In the genomic region with DNA sequence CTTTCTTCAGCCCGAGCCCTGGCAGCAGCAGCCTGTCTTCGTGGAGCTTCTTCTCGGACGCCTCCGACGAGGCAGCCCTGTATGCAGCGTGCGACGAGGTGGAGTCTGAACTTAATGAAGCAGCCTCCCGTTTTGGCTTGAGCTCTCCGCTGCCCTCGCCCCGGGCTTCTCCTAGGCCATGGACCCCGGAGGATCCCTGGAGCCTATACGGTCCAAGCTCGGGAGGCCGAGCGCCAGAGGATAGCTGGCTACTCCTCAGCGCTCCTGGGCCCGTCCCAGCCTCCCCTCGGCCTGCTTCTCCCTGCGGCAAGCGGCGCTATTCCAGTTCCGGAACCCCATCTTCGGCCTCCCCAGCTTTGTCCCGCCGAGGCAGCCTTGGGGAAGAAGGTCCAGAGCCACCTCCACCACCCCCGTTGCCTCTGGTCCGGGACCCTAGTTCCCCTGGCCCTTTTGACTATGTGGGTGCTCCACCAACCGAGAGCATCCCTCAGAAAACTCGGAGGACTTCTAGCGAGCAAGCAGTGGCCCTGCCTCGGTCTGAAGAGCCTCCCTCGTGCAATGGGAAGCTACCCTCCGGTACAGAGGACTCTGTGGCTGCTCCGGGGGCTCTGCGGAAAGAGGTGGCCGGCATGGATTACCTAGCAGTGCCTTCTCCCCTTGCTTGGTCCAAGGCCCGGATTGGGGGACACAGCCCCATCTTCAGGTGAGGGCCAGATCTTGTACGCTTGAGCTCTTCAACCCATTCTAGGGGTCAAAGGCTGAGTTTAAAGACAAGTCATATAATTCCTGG, we compare ENCODE assay signal across 8 mouse cellular contexts. TPM values are rescaled to one million over a fixed set of nuclear protein-coding genes. Genes with fewer than 3 reads are reported as not detected.
DNase-seq lines count a peak whose midpoint lies in the region; ATAC-seq and TF ChIP-seq lines count a peak whose summit lies in the region.

No protein-coding gene starts in this region.

- no peak for ATAC-seq in liver, embryonic 11.5 days (replicated peaks; ENCODE audit: low FRiP score)
- no peak for ATAC-seq in embryonic facial prominence, embryonic 15.5 days (ENCODE audit: insufficient number of reproducible peaks, low FRiP score, low TSS enrichment, low read depth)
- ATAC-seq in heart, postnatal 0 days (ENCODE audit: insufficient read depth, low read depth), result no peak
- ATAC-seq in liver, embryonic 13.5 days (ENCODE audit: low read depth), result no peak

- H3K4me3 ChIP-seq in liver, embryonic 11.5 days (ENCODE audit: low read depth, low read length), result peak overlapping the region; percentile 59
- peak overlapping the region; percentile 77 for H3K4me3 ChIP-seq in embryonic facial prominence, embryonic 15.5 days (replicated peaks)
- peak overlapping the region; percentile 70 for H3K4me3 ChIP-seq in heart, postnatal 0 days (ENCODE audit: low read depth, low read length)
- peak overlapping the region; percentile 46 for H3K4me3 ChIP-seq in liver, embryonic 13.5 days (replicated peaks)

- TF ChIP-seq CTCF in heart, postnatal 0 days (IDR thresholded peaks at IDR 0.05; ENCODE audit: low read depth), result no peak

- H3K4me1 ChIP-seq in liver, embryonic 11.5 days (replicated peaks; ENCODE audit: control insufficient read depth, insufficient read depth, low read length), result peaks cover 32% of the 10 kb centered on the region
- peaks cover 59% of the 10 kb centered on the region for H3K4me1 ChIP-seq in embryonic facial prominence, embryonic 15.5 days
- peaks cover 17% of the 10 kb centered on the region; the same call in 1 of the 2 replicates for H3K4me1 ChIP-seq in heart, postnatal 0 days (ENCODE audit: control insufficient read depth, insufficient read depth)
- peaks cover 41% of the 10 kb centered on the region for H3K4me1 ChIP-seq in liver, embryonic 13.5 days (replicated peaks)

- H3K27me3 ChIP-seq in liver, embryonic 11.5 days (replicated peaks; ENCODE audit: control insufficient read depth, insufficient read depth, low read length), result peaks cover 63% of the 10 kb centered on the region
- H3K27me3 ChIP-seq in embryonic facial prominence, embryonic 15.5 days, result no peaks in the 10 kb centered on the region
- H3K27me3 ChIP-seq in heart, postnatal 0 days (ENCODE audit: control insufficient read depth, insufficient read depth, low read length), result peaks cover 16% of the 10 kb centered on the region
- peaks cover 94% of the 10 kb centered on the region for H3K27me3 ChIP-seq in liver, embryonic 13.5 days

- peak overlapping the region; percentile 35; the same call in 1 of the 2 replicates for H3K9ac ChIP-seq in liver, embryonic 11.5 days (ENCODE audit: low read depth, low read length)
- H3K9ac ChIP-seq in embryonic facial prominence, embryonic 15.5 days, result peak overlapping the region; percentile 15
- peak overlapping the region; percentile 34; the same call in 1 of the 2 replicates for H3K9ac ChIP-seq in heart, postnatal 0 days (replicated peaks; ENCODE audit: low read depth, low read length)
- no peak overlapping the region for H3K9ac ChIP-seq in liver, embryonic 13.5 days

- no peak for TF ChIP-seq EP300 in heart, postnatal 0 days (IDR thresholded peaks at IDR 0.05; ENCODE audit: low read depth)

- WGBS in liver, embryonic 11.5 days, result 13% methylated on average over 41 of the region's 41 CpGs
- WGBS in embryonic facial prominence, embryonic 15.5 days, result 14% methylated on average over 41 of the region's 41 CpGs
- WGBS in heart, postnatal 0 days, result 40% methylated on average over 38 of the region's 41 CpGs
- WGBS in liver, embryonic 13.5 days (ENCODE audit: insufficient replicate concordance), result 17% methylated on average over 41 of the region's 41 CpGs

- H3K27ac ChIP-seq in liver, embryonic 11.5 days (ENCODE audit: low read depth, low read length), result no peak overlapping the region
- peak overlapping the region; percentile 100 for H3K27ac ChIP-seq in embryonic facial prominence, embryonic 15.5 days (replicated peaks)
- H3K27ac ChIP-seq in heart, postnatal 0 days (ENCODE audit: low read depth), result no peak overlapping the region
- H3K27ac ChIP-seq in liver, embryonic 13.5 days, result no peak overlapping the region

- H3K4me2 ChIP-seq in liver, embryonic 11.5 days, result peak overlapping the region; percentile 64
- H3K4me2 ChIP-seq in embryonic facial prominence, embryonic 15.5 days (replicated peaks), result peak overlapping the region; percentile 76
- H3K4me2 ChIP-seq in heart, postnatal 0 days (ENCODE audit: low read depth, low read length), result peak overlapping the region; percentile 94
- H3K4me2 ChIP-seq in liver, embryonic 13.5 days, result peak overlapping the region; percentile 49

- DNase-seq in liver, embryonic 11.5 days (ENCODE audit: low spot score), result peak; percentile 53
- DNase-seq in liver, result no peak
- DNase-seq in heart, postnatal 0 days (ENCODE audit: low spot score), result no peak
- DNase-seq in liver, embryonic 13.5 days, result no peak
- peak; percentile 50 for DNase-seq in testis, postnatal 10 days (ENCODE audit: low spot score)
- no peak for DNase-seq in adipocyte (ENCODE audit: low spot score)
- no peak for DNase-seq in spleen, adult 18-20 months

- H3K36me3 ChIP-seq in liver, embryonic 11.5 days (ENCODE audit: control insufficient read depth, insufficient read depth, low read length), result no peaks in the 10 kb centered on the region
- peaks cover 38% of the 10 kb centered on the region for H3K36me3 ChIP-seq in embryonic facial prominence, embryonic 15.5 days
- H3K36me3 ChIP-seq in heart, postnatal 0 days (replicated peaks; ENCODE audit: control insufficient read depth, insufficient read depth, low read length), result no peaks in the 10 kb centered on the region
- no peaks in the 10 kb centered on the region for H3K36me3 ChIP-seq in liver, embryonic 13.5 days

- H3K9me3 ChIP-seq in liver, embryonic 11.5 days (ENCODE audit: control insufficient read depth, low read length), result no peaks in the 10 kb centered on the region
- H3K9me3 ChIP-seq in embryonic facial prominence, embryonic 15.5 days (replicated peaks), result no peaks in the 10 kb centered on the region
- H3K9me3 ChIP-seq in heart, postnatal 0 days (replicated peaks; ENCODE audit: control insufficient read depth, low read length), result no peaks in the 10 kb centered on the region
- H3K9me3 ChIP-seq in liver, embryonic 13.5 days (replicated peaks), result no peaks in the 10 kb centered on the region

RNA-seq across cellular contexts. Expression of gene Nfatc4, which starts 3.8 kb away (rescaled TPM):
- 15.1 and 15.3 TPM in 2 replicates for polyA plus RNA-seq in liver, embryonic 11.5 days (2014; fragmentation: Nextera tagmentation; extraction: Ambion mirVana)
- 106 and 115 TPM in 2 replicates for polyA plus RNA-seq in embryonic facial prominence, embryonic 15.5 days (2015; fragmentation: Nextera tagmentation; extraction: Ambion mirVana)
- total RNA-seq in heart, postnatal 0 days (2014; rRNA removed; ENCODE audit: low replicate concordance), result 6.5 and 8.5 TPM in 2 replicates
- 3.4 and 4.0 TPM in 2 replicates for polyA plus RNA-seq in heart, postnatal 0 days (2015; fragmentation: Nextera tagmentation; extraction: Ambion mirVana)
- polyA plus RNA-seq in liver, embryonic 13.5 days (2015; fragmentation: Nextera tagmentation; extraction: Ambion mirVana), result 1.5 and 1.8 TPM in 2 replicates

RNA-seq across cellular contexts. Expression of gene Nynrin, which starts 27.1 kb away (rescaled TPM):
- 12.0 and 12.2 TPM in 2 replicates for polyA plus RNA-seq in liver, embryonic 11.5 days (2014; fragmentation: Nextera tagmentation; extraction: Ambion mirVana)
- polyA plus RNA-seq in embryonic facial prominence, embryonic 15.5 days (2015; fragmentation: Nextera tagmentation; extraction: Ambion mirVana), result 20.8 and 25.0 TPM in 2 replicates
- 27.6 and 29.0 TPM in 2 replicates for total RNA-seq in heart, postnatal 0 days (2014; rRNA removed; ENCODE audit: low replicate concordance)
- 3.9 and 4.7 TPM in 2 replicates for polyA plus RNA-seq in heart, postnatal 0 days (2015; fragmentation: Nextera tagmentation; extraction: Ambion mirVana)
- polyA plus RNA-seq in liver, embryonic 13.5 days (2015; fragmentation: Nextera tagmentation; extraction: Ambion mirVana), result 2.2 and 3.1 TPM in 2 replicates

RNA-seq across cellular contexts. Expression of gene Ripk3, which starts 38.1 kb away (rescaled TPM):
- 51.6 and 52.1 TPM in 2 replicates for polyA plus RNA-seq in liver, embryonic 11.5 days (2014; fragmentation: Nextera tagmentation; extraction: Ambion mirVana)
- polyA plus RNA-seq in embryonic facial prominence, embryonic 15.5 days (2015; fragmentation: Nextera tagmentation; extraction: Ambion mirVana), result 34.5 and 41.3 TPM in 2 replicates
- total RNA-seq in heart, postnatal 0 days (2014; rRNA removed; ENCODE audit: low replicate concordance), result 8.5 and 16.3 TPM in 2 replicates
- 9.3 and 9.4 TPM in 2 replicates for polyA plus RNA-seq in heart, postnatal 0 days (2015; fragmentation: Nextera tagmentation; extraction: Ambion mirVana)
- 20.4 and 22.1 TPM in 2 replicates for polyA plus RNA-seq in liver, embryonic 13.5 days (2015; fragmentation: Nextera tagmentation; extraction: Ambion mirVana)

RNA-seq across cellular contexts. Expression of gene Adcy4, which starts 42.9 kb away (rescaled TPM):
- polyA plus RNA-seq in liver, embryonic 11.5 days (2014; fragmentation: Nextera tagmentation; extraction: Ambion mirVana), result 3.9 and 4.8 TPM in 2 replicates
- polyA plus RNA-seq in embryonic facial prominence, embryonic 15.5 days (2015; fragmentation: Nextera tagmentation; extraction: Ambion mirVana), result 17.4 and 22.2 TPM in 2 replicates
- 16.2 and 17.4 TPM in 2 replicates for total RNA-seq in heart, postnatal 0 days (2014; rRNA removed; ENCODE audit: low replicate concordance)
- 10.6 TPM in 2 replicates for polyA plus RNA-seq in heart, postnatal 0 days (2015; fragmentation: Nextera tagmentation; extraction: Ambion mirVana)
- 1.8 and 2.2 TPM in 2 replicates for polyA plus RNA-seq in liver, embryonic 13.5 days (2015; fragmentation: Nextera tagmentation; extraction: Ambion mirVana)

RNA-seq across cellular contexts. Expression of gene Cbln3, which starts 57.4 kb away (rescaled TPM):
- polyA plus RNA-seq in liver, embryonic 11.5 days (2014; fragmentation: Nextera tagmentation; extraction: Ambion mirVana), result 0.47 and 0.60 TPM in 2 replicates
- 0.33 and 0.35 TPM in 2 replicates for polyA plus RNA-seq in embryonic facial prominence, embryonic 15.5 days (2015; fragmentation: Nextera tagmentation; extraction: Ambion mirVana)
- total RNA-seq in heart, postnatal 0 days (2014; rRNA removed; ENCODE audit: low replicate concordance), result 0.73 and 2.5 TPM in 2 replicates
- 0.47 and 0.68 TPM in 2 replicates for polyA plus RNA-seq in heart, postnatal 0 days (2015; fragmentation: Nextera tagmentation; extraction: Ambion mirVana)
- polyA plus RNA-seq in liver, embryonic 13.5 days (2015; fragmentation: Nextera tagmentation; extraction: Ambion mirVana), result 0.10 and 0.13 TPM in 2 replicates

Comparison
In these comparisons a context has a peak if more than half of its experiments do, and no peak if none do; other contexts are left out.
1. DNase-seq: peak in liver, embryonic 11.5 days (single experiment) and testis, postnatal 10 days (single experiment); none in liver (single experiment), heart, postnatal 0 days (single experiment), liver, embryonic 13.5 days (single experiment), adipocyte (single experiment) and spleen, adult 18-20 months (0 of 2).
2. Peak in every context shown above with its lines, with median percentiles within 50 percentile points of each other: H3K4me2 ChIP-seq and H3K4me3 ChIP-seq.